Mouse (Mus musculus) cortical plate, adult 2 months (tissue): Measurements from ENCODE around the gene Pafah1b3. TPM values are rescaled to one million over a fixed set of nuclear protein-coding genes. Genes with fewer than 3 reads are reported as not detected.
A peak's percentile ranks its signal among the peaks of the same experiment; 100 is the strongest.

Source experiments
- H3K27ac ChIP-seq: fragments of 200-500 bp; 2 replicates; pipeline ENCODE4 v1.5.1; 2012; ENCODE audit warnings: low read length, control low read depth, inconsistent platforms; ENCODE audit not compliant: insufficient read depth
- H3K4me1 ChIP-seq: fragments of 200-500 bp; 2 replicates; pipeline ENCODE4 v1.6.1; 2011; ENCODE audit warnings: low read length; ENCODE audit not compliant: control insufficient read depth, insufficient read depth
- H3K4me3 ChIP-seq: fragments of 200-500 bp; 2 replicates; pipeline ENCODE4 v1.5.1; 2011; ENCODE audit warnings: mild to moderate bottlenecking, low read length, control low read depth; ENCODE audit not compliant: insufficient read depth
- CTCF ChIP-seq: fragments of 200-500 bp; IDR thresholded peaks from 2 replicates; pipeline ENCODE4 v1.5.1; 2011; ENCODE audit warnings: mild to moderate bottlenecking, control low read depth, low read length; ENCODE audit not compliant: insufficient read depth; ENCODE audit errors: extremely low read depth
- POLR2A ChIP-seq: fragments of 200-500 bp; IDR thresholded peaks from 2 replicates; pipeline ENCODE4 v1.6.1; 2011; ENCODE audit warnings: mild to moderate bottlenecking, low read length, control low read depth; ENCODE audit not compliant: insufficient read depth; ENCODE audit errors: extremely low read depth
- polyA plus RNA-seq: library from polyadenylated mRNA; depleted of rRNA; stranded (reverse); fragments of >200 nt; gene quantifications from 2 replicates; pipeline ENCODE4 v1.2.3, GENCODE M21; 2012

Pafah1b3 gene
- polyA plus RNA-seq, 1 experiment: 20.5 TPM

DNA sequence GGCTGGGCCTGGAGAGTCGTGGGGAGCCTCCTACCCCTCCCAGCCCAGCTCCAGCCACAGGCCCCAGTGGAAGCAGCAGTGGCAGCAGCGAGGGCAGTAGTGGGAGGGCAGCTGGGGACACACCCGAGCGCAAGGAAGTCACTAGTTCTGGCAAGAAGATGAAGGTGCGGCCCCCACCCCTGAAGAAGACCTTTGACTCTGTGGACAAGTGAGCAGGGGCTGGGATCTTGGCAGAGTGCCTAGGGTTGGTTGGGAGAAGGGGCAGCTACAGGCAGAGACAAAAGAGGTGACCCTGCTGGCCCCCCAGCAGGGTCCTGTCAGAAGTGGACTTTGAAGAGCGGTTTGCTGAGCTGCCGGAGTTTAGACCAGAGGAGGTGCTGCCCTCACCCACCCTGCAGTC, 5.7 kb downstream of the Pafah1b3 start:
- no peak overlapping the region for H3K27ac ChIP-seq
- TF ChIP-seq POLR2A (no peak), CTCF (no peak)
- H3K4me1 ChIP-seq: 0 out of 2 replicates have a peak, but pooled peaks cover 1% of the 10 kb centered on the region
- no peak overlapping the region for H3K4me3 ChIP-seq

DNA sequence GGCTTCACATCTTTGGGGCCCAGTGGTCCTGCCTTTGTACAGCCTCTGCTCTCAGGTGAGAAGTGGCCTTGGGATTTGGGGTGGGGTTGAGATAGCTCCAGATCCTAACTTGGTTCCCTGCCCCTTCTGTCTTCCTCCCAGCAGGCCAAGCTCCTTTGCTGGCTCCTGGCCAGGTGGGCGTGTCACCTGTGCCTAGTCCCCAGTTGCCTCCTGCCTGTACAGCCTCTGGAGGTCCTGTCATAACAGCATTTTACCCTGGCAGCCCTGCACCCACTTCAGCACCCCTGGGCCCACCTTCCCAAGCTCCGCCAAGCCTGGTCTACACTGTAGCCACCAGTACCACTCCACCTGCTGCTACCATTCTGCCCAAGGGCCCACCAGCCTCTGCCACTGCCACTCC, 6.9 kb downstream of the Pafah1b3 start:
- Histone ChIP-seq H3K4me3 (no peak overlapping the region), H3K4me1 (no peaks in the 10 kb centered on the region), H3K27ac (no peak overlapping the region)
- no peak for TF ChIP-seq POLR2A
- TF ChIP-seq CTCF: no peak

DNA sequence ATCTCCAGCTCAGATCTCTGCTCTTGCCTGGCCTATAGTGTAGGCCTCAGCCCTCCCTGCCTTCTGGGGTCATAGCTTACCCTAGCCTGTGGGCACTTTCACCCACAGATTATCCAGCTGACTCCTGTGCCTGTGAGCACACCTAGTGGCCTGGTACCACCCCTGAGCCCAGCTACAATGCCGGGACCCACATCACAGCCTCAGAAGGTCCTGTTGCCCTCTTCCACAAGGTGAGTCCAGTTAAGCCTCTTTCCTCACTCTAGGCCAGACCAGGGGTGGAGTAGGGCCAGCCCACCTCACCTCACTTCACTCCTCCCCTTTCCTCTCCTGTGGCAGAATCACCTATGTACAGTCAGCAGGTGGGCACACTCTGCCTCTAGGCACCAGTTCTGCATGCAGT, 7.3 kb downstream of the Pafah1b3 start:
- Histone ChIP-seq H3K4me1 (no peaks in the 10 kb centered on the region), H3K4me3 (no peak overlapping the region), H3K27ac (no peak overlapping the region)
- TF ChIP-seq POLR2A (no peak), CTCF (no peak)

GRCm38 (mm10) chr7:25289925-25290324, 7.9 kb downstream of the Pafah1b3 start:
- Histone ChIP-seq H3K4me3 (no peak overlapping the region), H3K27ac (no peak overlapping the region), H3K4me1 (no peaks in the 10 kb centered on the region)
- TF ChIP-seq POLR2A: no peak
- TF ChIP-seq CTCF: no peak

- Histone ChIP-seq H3K4me1 (no peaks in the 10 kb centered on the region), H3K27ac (no peak overlapping the region), H3K4me3 (no peak overlapping the region)
- TF ChIP-seq POLR2A (no peak), CTCF (no peak)
Measured at GRCm38 (mm10) chr7:25288721-25289120, 9.1 kb downstream of the Pafah1b3 start.

- no peak overlapping the region for H3K4me3 ChIP-seq
- no peaks in the 10 kb centered on the region for H3K4me1 ChIP-seq
- H3K27ac ChIP-seq: no peak overlapping the region
- no peak for TF ChIP-seq POLR2A
- TF ChIP-seq CTCF: no peak
Measured at GRCm38 (mm10) chr7:25288011-25288410, 9.8 kb downstream of the Pafah1b3 start.

DNA sequence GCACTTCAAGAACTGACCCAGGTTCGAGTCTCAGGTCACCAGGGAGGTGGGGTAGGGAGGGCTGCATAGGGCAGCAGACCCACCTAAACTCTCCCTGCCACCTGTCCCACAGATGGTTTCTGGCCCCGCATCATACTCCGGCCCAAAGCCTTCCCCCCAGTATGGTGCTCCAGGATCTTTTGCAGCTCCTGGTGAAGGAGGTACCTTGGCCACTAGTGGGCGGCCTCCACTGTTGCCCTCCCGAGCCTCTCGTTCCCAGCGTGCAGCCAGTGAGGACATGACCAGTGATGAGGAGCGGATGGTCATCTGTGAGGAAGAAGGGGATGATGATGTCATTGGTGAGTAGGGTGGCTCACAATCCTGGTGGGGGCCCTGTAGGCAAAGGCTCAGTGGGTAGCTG, 10.8 kb downstream of the Pafah1b3 start:
- no peaks in the 10 kb centered on the region for H3K4me1 ChIP-seq
- H3K27ac ChIP-seq: no peak overlapping the region
- H3K4me3 ChIP-seq: no peak overlapping the region
- TF ChIP-seq CTCF: no peak
- TF ChIP-seq POLR2A: no peak

GRCm38 (mm10) chr7:25285511-25286238, 12.1 kb downstream of the Pafah1b3 start:
- H3K4me3 ChIP-seq: no peak overlapping the region
- TF ChIP-seq CTCF: no peak
- no peak for TF ChIP-seq POLR2A
- peaks cover 3% of the 10 kb centered on the region; the same call in 1 of the 2 replicates for H3K4me1 ChIP-seq
- no peak overlapping the region for H3K27ac ChIP-seq

GRCm38 (mm10) chr7:25284766-25285165, 13.0 kb downstream of the Pafah1b3 start:
- Histone ChIP-seq H3K4me1 (peaks cover 3% of the 10 kb centered on the region; the same call in 1 of the 2 replicates), H3K4me3 (no peak overlapping the region), H3K27ac (no peak overlapping the region)
- no peak for TF ChIP-seq POLR2A
- TF ChIP-seq CTCF: no peak

DNA sequence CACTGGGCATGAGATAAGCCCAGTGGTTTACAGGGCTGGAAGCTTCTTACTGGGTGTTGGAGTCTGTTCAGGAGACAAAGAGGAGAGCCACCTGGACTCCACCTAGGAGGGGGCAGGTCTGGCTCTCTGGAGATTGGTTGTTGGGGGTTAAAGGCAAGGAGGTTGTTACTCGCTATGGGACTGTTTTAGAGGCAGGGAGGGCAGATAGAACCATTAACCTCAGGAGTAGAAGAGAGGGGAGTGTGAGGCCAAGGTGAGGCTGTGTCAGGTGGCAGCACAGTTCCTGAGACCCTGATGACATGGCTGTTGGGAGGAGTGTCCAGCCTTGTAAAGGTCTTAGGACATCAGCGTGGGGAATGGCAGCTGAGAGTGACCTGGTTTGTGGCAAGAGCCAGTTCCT, 13.6 kb downstream of the Pafah1b3 start:
- Histone ChIP-seq H3K4me1 (peaks cover 3% of the 10 kb centered on the region; the same call in 1 of the 2 replicates), H3K27ac (no peak overlapping the region), H3K4me3 (no peak overlapping the region)
- TF ChIP-seq CTCF (no peak), POLR2A (no peak)

DNA sequence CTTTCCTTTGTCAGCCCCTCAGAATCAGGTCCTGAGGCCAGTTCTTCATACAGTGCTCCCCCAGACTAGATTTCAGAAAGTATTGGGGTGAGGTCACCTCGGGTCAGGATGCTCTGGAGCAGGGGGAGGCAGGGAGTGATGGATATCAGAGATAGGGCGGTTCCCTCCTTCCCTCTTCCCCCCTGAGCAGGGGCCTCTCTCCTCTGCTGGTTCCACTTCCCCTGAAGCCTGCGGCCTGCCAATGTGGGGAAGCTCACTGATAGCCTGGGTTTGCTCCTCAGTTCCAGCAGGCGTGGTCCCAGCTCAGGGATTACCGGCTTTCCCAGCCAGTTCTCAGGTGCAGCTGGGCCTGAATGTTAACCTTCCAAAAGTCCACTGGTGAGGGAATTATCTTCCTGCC, 14.1 kb downstream of the Pafah1b3 start:
- peak overlapping the region; percentile 49; the same call in 1 of the 2 replicates for H3K4me3 ChIP-seq
- TF ChIP-seq POLR2A: no peak
- no peak for TF ChIP-seq CTCF
- no peak overlapping the region for H3K27ac ChIP-seq
- H3K4me1 ChIP-seq: peaks cover 3% of the 10 kb centered on the region; the same call in 1 of the 2 replicates
